Mouse (Mus musculus): ENCODE measurements around the gene Trhr2. TPM values are rescaled to one million over a fixed set of nuclear protein-coding genes. Genes with fewer than 3 reads are reported as not detected.

Trhr2 gene
- not detected in 2 replicates for polyA plus RNA-seq (2012; rRNA removed)

DNA sequence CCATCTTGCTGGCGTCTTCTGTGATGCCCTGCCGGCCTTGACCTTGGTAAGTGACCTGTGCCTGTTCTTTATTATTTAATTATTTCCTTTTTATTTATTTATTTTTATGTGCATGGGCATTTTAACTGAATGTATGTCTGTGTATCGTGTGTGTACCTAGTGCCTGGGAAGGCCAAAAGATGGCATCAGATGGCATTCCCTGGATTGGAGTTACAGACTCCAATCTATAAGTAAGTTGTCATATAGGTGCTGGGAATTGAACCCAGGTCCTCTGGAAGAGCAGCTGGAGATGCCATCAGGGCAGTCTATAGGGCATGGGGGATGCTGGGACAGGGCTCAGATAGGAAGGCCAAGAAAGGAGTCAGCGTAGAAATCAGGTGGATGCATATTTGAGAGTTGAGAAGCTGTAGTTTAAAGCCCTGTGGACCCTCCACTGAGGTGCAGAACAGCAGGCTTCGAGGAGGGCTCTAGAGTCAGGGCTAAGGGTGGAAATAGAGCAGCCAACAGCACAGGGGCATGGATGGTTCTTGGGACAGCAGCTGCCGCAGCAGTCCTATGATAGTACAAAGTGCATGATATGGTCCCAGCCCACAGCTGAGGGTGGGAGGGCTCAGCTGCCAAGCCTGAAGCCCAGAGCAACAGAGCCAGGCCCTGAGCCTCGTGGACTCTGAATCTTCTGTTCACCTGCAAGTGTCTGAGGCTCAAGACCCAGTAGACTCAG, at the start of gene Trhr2:
Trhr2 (minus strand) TSS at position 51 of the 721 bp plus-strand sequence.

DNA sequence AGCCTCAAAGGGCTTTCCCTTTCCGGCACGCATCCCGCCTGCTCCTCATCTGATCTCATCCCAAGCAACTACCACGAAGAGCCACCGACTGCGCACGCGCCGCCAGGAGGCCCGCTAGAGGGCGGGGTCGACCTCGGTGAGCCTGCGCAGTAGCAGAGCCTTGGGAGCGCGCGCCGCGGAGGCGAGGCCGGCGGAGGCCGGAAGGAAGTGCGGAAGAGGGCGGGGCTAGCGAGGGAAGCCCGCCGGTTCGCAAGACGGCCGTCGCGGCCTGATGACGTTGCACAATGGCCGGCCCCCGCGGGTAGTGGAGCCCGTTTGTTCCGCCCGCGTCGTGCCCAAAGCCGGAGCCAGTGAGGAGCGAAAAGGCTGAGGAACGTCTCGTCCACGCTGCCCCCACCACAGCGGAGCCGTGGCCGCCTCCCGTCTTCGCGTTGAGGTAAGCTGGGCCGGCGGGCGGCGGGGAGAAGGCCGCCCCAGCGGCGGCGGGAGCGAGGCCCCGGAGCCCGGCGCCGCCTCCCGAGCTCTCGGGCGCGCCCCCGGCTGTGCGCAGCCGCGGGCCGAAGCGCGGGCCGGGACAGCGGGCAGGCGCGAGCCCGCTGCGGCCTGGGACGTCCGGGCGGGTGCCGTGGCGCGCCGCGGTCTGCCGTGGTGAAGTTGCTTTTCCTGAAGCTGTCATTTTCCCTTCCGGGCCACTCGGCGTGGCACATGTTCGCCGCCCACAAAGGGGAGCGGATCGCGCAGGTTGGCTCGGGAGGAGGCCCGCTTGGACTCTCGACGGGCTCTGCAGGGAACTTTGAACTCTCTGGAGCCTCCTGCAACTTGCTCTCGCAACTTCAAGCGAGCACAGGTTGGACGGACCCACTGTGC, 16.1 kb upstream of the Trhr2 start, which contains the start of gene Zc3h18:
Zc3h18 (plus strand) TSS at position 245 of the 867 bp plus-strand sequence.

Other genes starting within 250 kb of the Trhr2 start
- 49.4 and 63.9 TPM in 2 replicates for gene Zfpm1, start 78.6 kb downstream of the Trhr2 start, polyA plus RNA-seq (2012; rRNA removed)
- gene Zc3h18, start 15.9 kb upstream of the Trhr2 start, polyA plus RNA-seq (2012; rRNA removed), result 33.7 and 44.0 TPM in 2 replicates
- 1.2 and 1.3 TPM in 2 replicates for gene Il17c, start 61.3 kb upstream of the Trhr2 start, polyA plus RNA-seq (2012; rRNA removed)
- 180 and 243 TPM in 2 replicates for gene Cyba, start 72.2 kb upstream of the Trhr2 start, polyA plus RNA-seq (2012; rRNA removed)
- gene Mvd, start 82.7 kb upstream of the Trhr2 start, polyA plus RNA-seq (2012; rRNA removed), result 43.0 and 48.2 TPM in 2 replicates
- gene Snai3, start 100.0 kb upstream of the Trhr2 start, polyA plus RNA-seq (2012; rRNA removed), result 4.7 and 8.2 TPM in 2 replicates
- 129 and 146 TPM in 2 replicates for gene Rnf166, start 115.3 kb upstream of the Trhr2 start, polyA plus RNA-seq (2012; rRNA removed)
- gene Ctu2, start 115.4 kb upstream of the Trhr2 start, polyA plus RNA-seq (2012; rRNA removed), result 68.6 and 81.8 TPM in 2 replicates
- 187 and 204 TPM in 2 replicates for gene Piezo1, start 190.6 kb upstream of the Trhr2 start, polyA plus RNA-seq (2012; rRNA removed)
- 45.8 and 56.9 TPM in 2 replicates for gene Cdt1, start 207.3 kb upstream of the Trhr2 start, polyA plus RNA-seq (2012; rRNA removed)
- 194 and 225 TPM in 2 replicates for gene Aprt, start 216.2 kb upstream of the Trhr2 start, polyA plus RNA-seq (2012; rRNA removed)